Mouse (Mus musculus): ENCODE data around the gene Cdadc1.

GRCm38 (mm10) chr14:59629308-59629707 is 31.5 kb upstream of the Cdadc1 start:
- TF ChIP-seq CTCF (conservative IDR thresholded peaks at IDR 0.05; ENCODE audit: low read length): no peak
- no peak for TF ChIP-seq POU5F1 (IDR thresholded peaks at IDR 0.05; ENCODE audit: borderline replicate concordance, low read length)
